Mouse (Mus musculus): ENCODE measurements around the gene Rad51b. TPM values are rescaled to one million over a fixed set of nuclear protein-coding genes. Genes with fewer than 3 reads are reported as not detected.

Rad51b gene
- total RNA-seq, 2 experiments from 2014 or later, result 0.17 TPM; not detected in 1

- no peak for DNase-seq (ENCODE audit: low spot score in 2 of 2)
- intact Hi-C loops (cut with DNase I), result no loop called here
Measured at GRCm38 (mm10) chr12:79506421-79506820, 209.3 kb downstream of the Rad51b start.

DNA sequence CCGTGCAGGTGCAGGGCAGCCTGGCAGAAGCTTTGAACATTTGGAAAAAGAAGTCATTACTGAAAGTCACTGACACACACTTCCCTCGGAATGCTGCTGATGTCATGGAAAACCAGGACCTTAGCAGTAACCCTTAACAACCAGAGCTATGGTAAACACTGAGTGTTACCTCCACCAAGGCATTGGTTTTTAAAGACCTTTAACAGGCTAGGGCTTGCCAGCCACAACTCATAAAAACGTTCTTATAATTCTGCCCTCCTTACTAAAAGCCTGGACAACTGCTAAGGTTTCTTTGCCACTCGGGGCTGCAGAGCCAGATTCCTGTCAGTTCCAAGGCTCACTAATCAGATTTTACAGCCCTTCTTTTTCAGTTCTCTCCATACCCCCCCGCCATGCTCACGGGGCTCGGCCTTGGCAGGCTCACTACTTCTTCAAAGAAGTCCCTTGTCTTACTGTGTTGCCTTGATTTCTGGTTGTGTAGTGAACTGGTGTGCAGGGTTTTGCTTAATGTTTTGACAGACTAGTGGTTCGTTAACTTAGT lies 210.1 kb downstream of the Rad51b start:
- DNase-seq (ENCODE audit: low spot score in 2 of 2), result no peak

GRCm38 (mm10) chr12:79511454-79512204 lies 214.5 kb downstream of the Rad51b start:
- intact Hi-C loops (cut with DNase I), result no loop called here

More for the DNA sequence above, 210.1 kb downstream of the Rad51b start:
- intact Hi-C loops (cut with DNase I), result no loop called here

GRCm38 (mm10) chr12:79512205-79512886 lies 215.3 kb downstream of the Rad51b start:
- intact Hi-C loops (cut with DNase I), result no loop called here

More at GRCm38 (mm10) chr12:79511454-79512204, 214.5 kb downstream of the Rad51b start:
- peak; percentile 43 to 64 for DNase-seq (ENCODE audit: low spot score in 2 of 2)

DNA sequence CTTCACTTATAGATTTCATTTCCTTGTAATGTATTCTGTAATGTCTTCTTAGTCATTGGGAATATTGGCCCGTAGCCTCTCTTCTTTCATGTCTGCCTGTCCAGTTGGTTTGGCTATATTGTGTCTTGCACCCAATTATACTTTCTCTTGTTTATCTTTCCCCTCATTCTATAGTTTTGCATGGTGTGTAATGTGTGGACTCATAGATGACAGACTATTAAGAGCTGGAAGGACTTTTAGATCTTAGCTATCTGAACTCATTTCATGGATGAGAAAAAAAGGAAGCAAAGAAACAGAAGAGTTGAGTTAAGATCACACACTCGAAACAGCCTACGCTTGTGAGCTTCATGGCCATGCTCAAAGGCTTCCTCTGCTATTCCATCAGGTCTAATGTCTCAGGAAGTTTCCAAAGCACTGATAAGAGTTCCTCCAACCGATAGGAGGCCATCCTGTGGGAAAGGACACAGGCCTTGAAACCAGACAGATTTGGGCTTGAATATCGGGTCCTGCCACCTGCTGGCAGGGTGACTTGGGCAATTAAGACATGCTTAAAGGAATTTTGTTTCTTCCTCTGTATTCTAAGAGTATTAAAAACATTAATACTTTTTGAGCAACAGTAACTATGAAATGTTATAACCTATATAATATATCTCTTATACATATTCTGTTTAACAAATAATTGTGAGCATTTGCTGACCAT lies 216.1 kb downstream of the Rad51b start:
- intact Hi-C loops (cut with DNase I), result no loop called here

More at GRCm38 (mm10) chr12:79512205-79512886, 215.3 kb downstream of the Rad51b start:
- DNase-seq (ENCODE audit: low spot score in 2 of 2), result no peak

GRCm38 (mm10) chr12:79514680-79515079 lies 217.6 kb downstream of the Rad51b start:
- intact Hi-C loops (cut with DNase I), result no loop called here
- DNase-seq (ENCODE audit: low spot score in 2 of 2), result no peak

More for the DNA sequence above, 216.1 kb downstream of the Rad51b start:
- DNase-seq (ENCODE audit: low spot score in 2 of 2), result no peak

- DNase-seq (ENCODE audit: low spot score in 2 of 2), result no peak
- intact Hi-C loops (cut with DNase I), result loop anchor here (10.0 kb wide), 1 partner anchor 612 kb away; no protein-coding TSS in a partner anchor
Measured at GRCm38 (mm10) chr12:79522374-79522773, 225.3 kb downstream of the Rad51b start.

- DNase-seq (ENCODE audit: low spot score in 2 of 2), result peak in 1 of 2 experiments; percentile 13
- intact Hi-C loops (cut with DNase I), result loop anchor here (10.0 kb wide), 1 partner anchor 610 kb away; no protein-coding TSS in a partner anchor
Measured at GRCm38 (mm10) chr12:79524941-79525871, 228.1 kb downstream of the Rad51b start.

DNA sequence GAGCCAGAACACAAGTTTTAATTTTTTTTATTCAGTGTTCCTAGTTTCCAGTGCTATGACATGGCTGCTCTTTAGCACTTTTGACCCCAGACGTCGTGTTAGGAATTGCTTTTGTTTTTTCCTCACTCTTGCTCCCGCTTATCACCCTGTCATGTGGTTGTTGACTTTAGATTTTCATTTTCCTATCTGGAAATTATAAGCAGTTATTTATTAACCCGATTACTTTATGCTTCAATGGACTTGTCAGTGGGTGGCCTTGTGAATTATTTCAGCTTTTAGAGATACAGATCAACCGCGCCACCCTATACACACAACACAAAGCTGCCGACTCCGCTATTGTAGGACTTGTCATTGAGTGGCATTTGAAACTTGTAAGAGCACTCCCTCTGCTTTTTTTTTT lies 228.8 kb downstream of the Rad51b start:
- intact Hi-C loops (cut with DNase I), result loop anchor here (10.0 kb wide), 1 partner anchor 609 kb away; no protein-coding TSS in a partner anchor
- no peak for DNase-seq (ENCODE audit: low spot score in 2 of 2)

DNA sequence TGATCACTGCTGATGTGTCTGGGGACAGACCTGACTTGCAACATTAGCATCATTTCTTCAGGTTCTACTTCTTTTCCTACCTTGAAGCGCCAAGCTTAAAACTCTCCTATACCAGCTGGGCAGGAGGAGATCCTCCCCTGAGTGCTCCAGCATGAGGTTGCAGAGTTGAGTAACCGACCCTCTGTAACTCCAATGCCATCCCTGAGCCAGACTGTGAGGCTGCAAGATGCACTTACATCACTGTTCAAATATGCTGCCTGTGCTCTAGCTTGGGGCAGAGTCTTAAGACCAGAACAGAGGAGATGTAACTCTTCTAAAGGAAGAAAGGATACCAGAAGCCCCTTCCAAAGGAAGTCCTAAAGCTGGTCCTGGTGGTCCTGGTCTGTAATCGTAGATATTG lies 230.1 kb downstream of the Rad51b start:
- intact Hi-C loops (cut with DNase I), result loop anchor here (10.0 kb wide), 1 partner anchor 608 kb away; no protein-coding TSS in a partner anchor

GRCm38 (mm10) chr12:79530275-79530902 lies 233.3 kb downstream of the Rad51b start:
- DNase-seq (ENCODE audit: low spot score in 2 of 2), result no peak

More for the DNA sequence above, 230.1 kb downstream of the Rad51b start:
- no peak for DNase-seq (ENCODE audit: low spot score in 2 of 2)

GRCm38 (mm10) chr12:79531809-79532798 lies 235.0 kb downstream of the Rad51b start:
- DNase-seq (ENCODE audit: low spot score in 2 of 2), result no peak
- intact Hi-C loops (cut with DNase I), result no loop called here

More at GRCm38 (mm10) chr12:79530275-79530902, 233.3 kb downstream of the Rad51b start:
- intact Hi-C loops (cut with DNase I), result no loop called here

- intact Hi-C loops (cut with DNase I), result no loop called here
- no peak for DNase-seq (ENCODE audit: low spot score in 2 of 2)
Measured at GRCm38 (mm10) chr12:79534778-79535177, 237.7 kb downstream of the Rad51b start.

GRCm38 (mm10) chr12:79535532-79536437 lies 238.7 kb downstream of the Rad51b start:
- intact Hi-C loops (cut with DNase I), result no loop called here
- DNase-seq (ENCODE audit: low spot score in 2 of 2), result no peak

- no peak for DNase-seq (ENCODE audit: low spot score in 2 of 2)
- intact Hi-C loops (cut with DNase I), result no loop called here
Measured at GRCm38 (mm10) chr12:79540176-79540575, 243.1 kb downstream of the Rad51b start.

DNA sequence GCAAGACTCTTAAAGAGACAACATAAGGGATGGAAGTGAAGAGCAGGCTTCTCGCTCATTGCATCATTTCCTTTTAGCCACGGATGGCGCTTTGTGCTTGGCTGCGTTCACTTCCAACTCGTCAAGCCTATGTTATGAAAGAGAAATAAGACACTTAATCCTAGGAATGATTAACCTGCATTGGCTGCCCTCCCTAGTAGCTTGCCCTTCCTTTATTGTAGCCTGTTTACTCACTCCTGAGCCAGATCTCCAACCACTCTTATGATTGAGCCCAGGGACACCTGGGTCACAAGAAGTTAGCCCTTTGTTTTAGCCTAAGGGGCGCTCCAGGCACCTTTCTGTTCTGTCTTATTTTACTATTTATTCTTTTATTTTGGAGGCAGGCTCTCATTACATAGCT lies 244.5 kb downstream of the Rad51b start:
- intact Hi-C loops (cut with DNase I), result no loop called here
- DNase-seq (ENCODE audit: low spot score in 2 of 2), result no peak
